Mouse (Mus musculus) urinary bladder, adult 2 months (tissue): ENCODE measurements at regions not wholly inside any gene's neighbourhood (a gene's known extent, or its start where the extent isn't known, plus 50 kb on each side); places are given as distances from the start of the nearest gene placed in this dataset.

Source experiments
- DNase-seq: peaks from one replicate; pipeline ENCODE4 v3.0.0; 2022; ENCODE audit warnings: low spot score

DNA sequence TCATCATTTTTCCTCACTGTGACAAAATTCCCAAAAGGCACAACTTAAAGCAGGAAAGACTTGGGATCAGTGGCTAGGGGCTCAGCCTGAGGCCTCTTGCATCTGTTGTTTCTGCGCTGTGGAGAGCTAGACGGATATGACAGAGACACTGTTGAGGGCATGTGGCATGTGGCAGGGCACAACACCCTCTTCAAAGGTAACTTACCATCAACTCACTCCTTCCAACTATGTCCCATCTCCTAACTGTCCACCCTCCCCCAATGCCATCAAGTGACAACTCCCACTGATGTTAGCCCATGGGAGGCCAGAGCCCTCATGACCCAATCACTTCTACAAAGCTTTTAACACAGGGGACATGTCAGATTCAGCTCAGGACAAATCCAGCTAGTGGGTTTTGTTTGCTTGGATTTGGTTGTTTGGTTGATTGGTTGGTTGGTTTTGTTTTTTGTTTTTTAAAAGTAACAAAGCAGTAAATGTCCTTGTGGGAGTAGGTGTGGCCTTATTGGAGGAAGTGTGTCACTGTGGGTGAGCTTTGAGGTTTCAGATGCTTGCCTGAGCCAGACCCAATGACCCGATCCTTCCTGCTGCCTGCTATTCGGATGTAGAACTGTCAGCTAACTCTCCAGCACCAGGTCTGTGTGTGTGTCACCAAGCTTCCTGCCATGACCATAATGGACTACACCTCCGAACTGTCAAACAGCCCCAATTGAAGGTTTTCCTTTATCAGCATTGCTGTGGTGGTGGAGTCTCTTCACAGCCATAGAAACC is 53.2 kb upstream of the Lef1 start:
- DNase-seq: no peak

DNA sequence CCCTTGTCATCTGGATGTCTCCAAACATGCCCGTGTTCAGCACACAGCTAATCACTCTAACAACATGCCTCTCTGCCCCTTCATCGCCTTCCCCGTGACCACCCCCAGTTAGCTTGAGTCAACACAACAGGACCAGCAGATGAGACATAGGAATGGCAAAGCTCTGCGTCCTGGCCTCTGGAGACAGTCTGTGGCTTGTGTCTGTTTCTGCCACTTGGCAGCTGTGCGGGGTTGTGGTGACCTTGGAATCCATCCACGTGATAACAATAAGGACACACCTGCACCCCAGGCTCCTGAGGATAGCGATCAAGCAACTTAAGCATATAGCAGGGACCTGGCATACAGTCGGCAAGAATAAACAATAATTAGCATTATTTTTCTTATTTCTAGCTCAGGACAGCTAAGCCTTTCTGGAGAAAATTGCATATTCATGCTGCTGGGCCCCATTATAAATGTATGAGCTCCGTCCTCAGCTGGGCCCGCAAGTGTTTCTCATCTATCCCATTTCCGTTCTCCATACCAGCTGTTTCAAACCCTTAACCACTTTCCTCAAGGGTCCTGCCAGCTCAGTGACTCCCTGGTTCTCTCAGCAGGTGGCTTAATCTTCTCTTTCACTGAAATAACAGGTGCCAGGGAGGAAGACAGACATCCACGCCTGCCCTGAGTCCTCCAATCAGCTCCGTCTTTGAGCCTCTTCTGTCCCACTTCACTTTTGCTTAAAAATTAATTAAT is 55.9 kb upstream of the Lef1 start:
- DNase-seq: no peak

DNA sequence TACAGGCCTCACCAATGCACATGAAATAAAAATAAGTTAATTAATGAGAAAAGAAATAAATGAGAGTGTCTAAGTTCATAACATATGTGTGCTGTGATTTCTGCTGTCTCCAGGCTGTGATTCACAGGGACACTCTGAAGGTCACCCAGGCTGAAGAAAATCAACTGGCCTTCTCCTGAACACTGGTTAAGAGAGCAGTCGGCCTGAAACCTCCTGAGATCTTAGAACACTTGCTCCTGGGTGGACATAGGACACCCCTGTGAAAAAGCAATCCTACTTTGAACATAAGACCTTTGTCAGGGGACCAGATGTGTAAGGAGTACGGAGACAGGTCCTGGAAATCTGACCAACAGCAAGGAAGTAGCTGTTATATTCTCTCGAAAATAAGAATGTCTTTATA is 62.6 kb upstream of the Lef1 start:
- no peak for DNase-seq

DNA sequence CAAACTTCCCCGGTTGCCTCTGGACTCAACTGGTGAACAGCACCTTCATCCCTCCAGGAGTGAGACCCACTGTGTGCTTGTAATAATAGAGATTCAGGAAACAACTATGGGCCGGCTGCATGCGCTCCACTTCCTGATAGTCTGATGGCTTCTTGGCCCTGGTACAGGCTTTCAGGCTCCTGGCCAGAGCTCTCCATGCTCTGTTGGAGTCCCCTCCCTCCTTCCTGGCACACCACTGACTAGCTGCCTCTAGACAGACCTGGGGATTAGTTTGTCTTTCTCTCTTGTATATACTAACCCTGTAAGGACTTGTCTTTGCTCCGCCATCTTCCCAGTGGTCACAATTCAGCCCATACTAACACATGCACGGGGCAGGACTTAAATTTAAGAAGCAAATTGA is 63.9 kb upstream of the Lef1 start:
- no peak for DNase-seq

DNA sequence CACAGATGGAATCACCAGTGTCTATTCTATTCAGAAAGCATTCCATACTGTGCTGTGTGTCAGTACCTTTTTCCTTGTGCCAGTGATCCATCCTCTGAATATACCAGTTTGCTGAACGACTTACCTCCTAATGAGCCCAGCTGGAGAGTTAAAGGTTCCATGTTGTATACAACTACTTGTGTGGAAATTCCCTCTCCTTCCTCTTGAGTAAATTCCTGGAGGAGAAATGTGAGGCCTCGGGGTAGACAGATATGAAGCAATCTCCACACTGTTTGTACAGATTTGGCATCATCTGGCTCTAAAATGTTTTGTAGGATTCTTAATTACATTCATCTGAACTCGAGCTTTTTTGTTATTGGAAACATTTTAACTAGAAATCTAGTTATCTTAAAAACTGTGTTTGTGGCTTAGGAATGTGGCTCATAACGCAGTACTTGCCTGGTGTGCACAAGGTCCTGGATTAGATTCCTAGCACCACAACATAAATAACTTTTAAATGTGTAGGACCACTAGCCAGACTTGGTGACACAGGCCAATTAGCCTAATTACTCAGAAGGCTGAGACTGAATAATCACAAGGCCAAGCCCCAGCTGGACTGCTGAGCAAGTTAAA is 70.0 kb upstream of the Lef1 start:
- DNase-seq: no peak

DNA sequence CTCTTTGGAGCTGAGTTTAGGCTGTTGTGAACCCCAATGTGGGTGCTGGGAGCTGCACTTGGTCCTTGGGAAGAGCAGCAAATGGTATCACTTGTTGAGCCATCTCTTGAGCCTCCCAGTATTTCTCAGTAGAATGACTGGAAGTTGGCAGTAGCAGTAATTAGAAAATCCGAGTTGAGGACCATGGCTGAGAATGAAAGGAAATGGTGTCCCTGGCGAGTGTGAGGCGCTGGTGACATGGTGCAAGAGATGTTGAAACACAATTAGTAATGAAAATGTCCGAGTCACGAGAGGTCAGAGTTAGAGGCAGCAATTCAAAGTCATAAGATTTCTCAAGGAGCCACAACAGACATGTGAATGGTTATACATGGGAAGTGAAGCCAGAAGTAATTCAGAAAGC is 73.2 kb upstream of the Lef1 start:
- DNase-seq: no peak

DNA sequence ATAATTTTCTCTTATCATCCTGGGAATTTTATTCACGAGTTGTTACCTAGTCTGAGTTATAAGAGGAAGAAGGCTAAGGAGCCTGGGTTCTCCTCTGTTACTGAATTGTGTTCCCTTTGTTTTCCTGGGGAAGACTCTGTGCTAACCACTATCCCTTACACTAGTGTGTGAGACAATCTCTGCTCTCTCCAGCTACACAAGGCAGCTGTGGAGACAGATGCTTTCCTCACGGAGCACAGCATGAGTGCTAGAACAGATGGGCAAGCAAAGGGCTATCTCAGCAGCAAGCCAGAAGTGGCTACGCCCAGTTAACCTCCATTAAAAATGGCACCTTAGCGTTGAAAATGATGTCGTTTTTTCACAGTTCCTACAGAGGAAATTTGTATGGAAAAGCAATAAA is 75.5 kb upstream of the Lef1 start:
- no peak for DNase-seq

DNA sequence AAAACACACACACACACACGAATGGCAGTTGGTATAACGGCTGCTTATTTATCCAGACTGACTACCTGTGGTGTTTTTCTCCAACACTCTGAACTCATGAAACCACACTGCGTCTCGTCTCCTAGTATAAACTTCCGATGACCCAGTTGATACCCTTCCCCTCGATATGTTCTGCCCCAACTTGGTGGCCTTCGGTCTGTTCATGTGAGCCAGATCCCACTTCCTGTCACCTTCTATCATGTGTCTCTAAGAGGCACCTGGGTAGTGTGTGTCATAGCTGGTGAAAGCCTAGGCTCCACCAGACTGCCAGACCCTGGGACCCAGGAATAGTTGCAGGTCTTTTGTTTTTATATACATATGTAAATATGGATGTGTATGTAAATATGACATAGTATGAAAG is 83.9 kb upstream of the Lef1 start:
- no peak for DNase-seq

DNA sequence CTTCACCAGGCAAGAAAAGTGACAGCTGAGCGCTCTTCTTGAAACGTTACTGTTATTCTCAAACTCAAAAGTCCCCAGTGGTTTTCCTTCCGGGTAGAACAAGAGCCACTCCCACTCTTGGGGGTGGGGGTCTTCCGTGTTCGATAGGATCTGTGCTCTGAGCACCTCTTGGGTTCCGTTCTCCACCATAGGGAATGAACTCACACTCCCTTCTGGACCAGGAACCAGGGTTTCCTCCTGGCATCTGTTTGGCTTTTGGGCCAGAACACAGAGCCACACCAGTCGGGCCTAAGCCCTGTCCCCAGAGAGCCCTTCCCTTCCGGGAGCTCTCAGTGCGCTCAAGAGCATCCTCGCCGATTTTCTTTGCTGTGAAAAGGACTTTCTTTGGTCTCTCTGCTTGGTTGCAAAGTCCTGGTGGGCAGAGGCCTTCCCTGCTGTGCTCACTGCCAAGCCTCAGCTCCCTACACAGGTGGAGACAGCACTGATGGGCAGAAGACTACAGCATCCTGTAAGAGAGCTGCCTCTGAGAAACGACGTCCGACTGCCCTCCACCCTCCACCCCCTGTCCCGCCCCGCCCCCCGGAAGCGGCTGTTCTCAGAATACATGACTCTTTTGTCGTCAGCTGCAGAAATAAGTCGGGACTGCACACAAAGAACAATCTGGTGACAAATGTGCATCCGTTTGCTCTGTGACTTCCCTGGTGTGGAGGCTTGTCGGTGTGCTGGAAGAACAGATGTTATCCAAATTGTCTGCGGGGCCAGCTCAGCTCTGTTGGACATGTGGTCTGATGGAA is 90.9 kb upstream of the Lef1 start:
- DNase-seq: no peak

DNA sequence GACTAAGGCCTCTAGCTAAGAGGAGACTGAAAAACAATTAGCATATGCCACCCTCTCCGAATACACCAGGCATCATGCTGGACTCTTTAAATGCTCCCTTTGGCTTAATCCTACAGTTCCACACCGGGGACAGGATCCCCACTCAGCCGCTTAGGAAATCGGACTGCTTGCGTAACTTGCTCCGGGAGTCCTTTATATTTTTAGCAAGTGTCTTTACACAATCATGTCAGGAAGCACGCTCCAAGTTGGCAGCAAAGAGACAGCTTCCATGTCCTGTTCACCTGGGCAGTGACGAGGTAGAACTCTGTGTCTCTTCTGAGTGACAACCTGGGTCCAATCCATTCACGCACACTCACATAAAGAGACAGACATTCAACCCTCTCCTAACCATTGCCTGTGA is 92.4 kb upstream of the Lef1 start:
- no peak for DNase-seq

DNA sequence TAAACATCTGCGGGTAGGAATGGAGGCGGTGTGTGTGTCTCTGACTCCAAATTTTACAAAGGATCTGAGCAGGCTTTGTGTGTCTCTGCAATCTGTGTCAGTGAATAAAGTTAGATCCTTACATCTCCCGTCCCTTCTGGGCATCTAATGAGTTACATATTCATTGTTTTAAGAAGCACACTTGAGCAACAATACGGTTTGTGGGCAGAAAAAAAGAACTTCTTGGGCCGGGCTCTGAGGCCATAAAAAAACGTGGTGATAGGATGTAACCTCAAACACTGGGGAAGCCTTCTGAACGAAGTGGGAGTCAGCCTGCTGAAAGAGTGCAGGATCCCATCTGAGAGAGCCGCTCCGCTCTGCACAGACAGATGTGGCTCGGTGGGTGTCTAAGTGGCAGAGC is 94.2 kb upstream of the Lef1 start:
- no peak for DNase-seq

DNA sequence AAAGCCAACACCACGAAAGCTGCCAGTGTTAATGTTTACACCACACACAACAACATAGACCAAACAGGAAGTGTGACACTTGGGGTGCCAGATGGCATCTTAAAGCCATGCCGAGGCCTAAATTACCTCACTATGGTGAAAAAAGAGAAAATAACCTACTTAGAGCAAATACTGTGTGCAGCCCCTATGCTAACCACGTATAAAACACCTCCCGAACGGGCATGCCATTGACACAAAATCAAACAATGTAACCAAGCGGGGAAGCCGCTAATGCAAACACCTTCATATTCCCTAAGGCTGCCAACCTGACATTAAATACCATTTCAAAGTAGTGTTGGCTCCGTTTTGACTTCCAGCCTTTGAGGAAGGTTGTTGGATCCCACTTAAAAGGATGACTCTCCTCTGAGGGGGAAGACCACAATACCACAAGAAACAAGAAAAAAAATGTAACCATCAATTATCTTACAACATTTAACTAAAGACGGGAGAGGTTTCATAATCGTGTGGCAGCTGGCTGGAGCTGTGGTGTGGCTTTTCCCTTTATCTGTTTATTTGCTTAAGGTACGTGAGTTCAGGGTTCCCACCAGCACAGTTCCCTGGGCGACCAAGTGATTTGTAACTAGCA is 96.1 kb upstream of the Lef1 start:
- DNase-seq: no peak

DNA sequence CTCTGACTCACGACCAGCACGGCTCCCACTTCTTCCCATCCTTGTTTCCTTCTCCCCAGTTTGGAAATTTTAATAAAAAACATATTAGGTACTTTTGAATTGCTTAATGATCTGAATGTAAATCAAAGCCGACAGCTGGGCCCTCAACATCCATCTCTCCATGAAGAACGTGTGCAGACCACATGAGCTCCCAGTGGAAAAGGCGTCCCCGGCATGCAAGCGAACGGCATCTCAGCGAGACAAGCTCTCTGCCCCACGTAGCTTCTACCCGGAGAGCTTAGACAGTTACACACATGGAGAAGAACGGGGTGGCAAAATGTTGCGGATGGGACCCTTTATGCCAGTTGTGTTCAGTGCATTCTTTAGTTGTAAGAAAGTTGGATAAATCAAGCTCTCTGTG is 109.6 kb upstream of the Lef1 start:
- DNase-seq: no peak

DNA sequence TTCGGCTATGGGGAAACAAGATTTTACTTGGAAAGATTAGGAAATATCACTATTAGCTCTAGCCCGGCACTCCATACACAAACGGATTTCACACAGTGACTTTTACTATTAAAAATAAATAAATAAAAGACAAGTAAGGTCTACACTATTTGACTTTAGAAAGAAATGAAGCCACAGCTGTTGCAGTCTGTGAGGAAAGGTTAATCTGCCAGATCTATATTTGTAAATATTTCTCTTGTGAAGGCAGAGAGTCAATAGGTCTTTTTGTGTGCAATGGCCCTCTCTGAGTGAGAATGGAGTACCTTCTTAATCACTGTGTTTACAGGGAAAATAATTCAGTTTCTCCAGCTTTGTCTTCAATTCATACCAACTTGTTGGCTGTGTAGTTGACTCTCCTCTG is 110.0 kb upstream of the Lef1 start:
- no peak for DNase-seq

DNA sequence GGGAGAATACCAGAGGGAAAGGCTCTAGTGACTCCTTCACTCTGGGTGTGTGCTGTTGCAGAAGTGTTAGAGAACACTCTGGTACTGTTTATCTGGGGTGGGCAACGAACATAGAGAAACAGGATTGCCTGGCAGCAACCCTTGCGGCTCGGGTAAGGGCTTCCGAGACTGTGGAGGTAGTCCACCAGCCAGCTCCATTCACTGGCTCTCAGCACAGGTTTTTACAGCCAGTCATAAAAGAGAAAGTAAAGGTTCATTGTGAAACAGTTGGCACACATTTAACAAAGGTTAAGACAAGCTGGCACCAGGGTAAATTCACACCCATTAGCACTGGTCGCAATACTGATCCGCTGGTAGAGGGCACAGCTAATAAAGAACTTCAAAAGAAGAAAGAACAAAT is 110.5 kb upstream of the Lef1 start:
- no peak for DNase-seq

DNA sequence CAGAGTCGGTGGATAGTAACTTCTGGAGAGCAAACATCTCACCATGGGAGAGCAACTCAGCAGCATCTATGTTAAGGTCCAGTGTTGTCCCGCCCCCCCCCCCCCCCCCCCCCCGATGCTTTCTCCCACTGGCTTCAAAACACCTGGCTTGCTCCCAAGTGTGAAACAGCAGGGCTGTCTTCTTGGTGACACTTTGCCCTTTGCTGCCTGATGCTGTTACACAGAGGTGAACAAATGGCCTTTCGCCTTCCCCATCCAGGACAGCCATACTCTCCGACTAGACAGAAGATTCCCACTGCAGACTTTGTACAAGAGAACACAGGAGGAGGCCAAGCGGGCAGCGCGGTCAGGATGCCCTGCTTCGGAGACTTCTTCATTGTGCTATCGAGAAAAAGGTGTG is 111.8 kb upstream of the Lef1 start:
- DNase-seq: no peak

DNA sequence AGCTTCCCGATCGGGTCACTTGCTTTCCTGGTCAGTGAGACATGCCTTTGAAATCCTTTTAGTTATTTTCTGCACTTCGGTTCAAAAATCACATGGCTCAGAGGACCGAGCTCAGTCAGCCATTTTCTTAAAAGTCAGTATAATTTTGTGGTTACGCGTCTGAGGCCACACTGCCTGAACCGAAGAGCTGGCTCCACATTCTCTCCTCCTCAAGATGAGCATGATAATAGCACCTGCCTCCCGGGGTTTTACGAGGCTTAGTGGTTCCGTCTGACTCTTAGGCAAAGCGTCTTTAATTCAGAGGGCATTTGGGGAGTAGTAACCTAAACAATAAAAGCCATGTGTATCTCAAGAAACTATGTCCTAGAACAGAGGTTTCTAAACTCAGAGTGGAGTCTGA is 113.5 kb upstream of the Lef1 start:
- DNase-seq: no peak

DNA sequence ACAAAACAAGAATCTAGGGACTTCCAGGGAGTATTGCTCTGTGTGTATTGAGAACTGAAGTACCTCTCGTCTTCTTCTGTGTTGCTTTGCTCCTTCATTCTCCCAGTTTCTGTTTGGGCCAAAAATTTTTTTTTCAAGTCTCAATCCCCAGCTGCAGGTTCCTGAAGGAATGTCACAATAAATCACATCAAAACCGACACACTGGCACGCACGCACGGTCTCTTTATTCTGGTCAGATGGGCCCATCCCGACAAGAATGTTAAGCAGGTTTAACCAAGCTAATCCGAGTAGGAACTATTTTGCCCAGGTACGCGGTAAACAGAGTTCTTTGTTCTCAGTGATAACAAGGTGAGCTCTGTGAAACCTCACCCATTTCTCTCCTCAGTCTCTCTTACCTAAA is 118.3 kb upstream of the Lef1 start:
- DNase-seq: no peak

DNA sequence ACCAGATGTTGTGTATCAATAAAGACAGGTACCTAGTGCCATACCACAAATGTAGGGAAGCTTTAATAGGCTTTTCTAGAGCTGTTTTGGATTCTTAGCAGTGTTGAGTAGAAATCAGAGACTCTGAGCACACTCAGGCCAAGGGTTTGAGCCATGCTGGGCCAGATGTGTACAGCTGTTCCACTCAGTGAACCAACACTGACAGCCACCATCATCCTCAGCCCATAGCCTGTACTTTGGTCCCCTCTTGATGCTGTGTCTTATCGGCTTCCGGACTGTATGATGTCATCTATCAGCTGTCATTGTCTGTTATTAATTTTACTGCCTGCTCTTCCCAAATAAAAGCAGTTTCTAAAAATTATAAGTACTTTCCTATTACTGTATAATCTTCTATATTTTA is 123.6 kb upstream of the Lef1 start:
- no peak for DNase-seq

DNA sequence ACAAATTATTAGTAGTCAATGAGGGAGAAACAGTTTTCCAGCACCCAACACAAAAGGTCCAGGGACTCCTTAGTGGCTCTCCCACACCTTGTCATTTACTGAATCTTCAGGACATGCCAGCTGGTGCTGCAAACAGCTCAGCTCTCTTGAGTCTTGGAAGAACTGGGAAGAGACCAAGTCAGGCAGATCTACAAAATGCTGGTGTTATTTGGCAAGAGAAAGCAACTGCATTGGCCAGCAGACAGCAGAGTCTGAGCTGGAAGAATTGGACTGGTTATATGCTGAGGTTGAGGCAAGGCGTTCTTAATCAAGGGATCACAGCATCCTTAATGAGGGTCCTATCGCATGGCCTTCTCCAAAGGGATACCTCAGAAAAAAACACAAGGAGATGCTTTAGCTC is 124.2 kb upstream of the Lef1 start:
- DNase-seq: no peak

DNA sequence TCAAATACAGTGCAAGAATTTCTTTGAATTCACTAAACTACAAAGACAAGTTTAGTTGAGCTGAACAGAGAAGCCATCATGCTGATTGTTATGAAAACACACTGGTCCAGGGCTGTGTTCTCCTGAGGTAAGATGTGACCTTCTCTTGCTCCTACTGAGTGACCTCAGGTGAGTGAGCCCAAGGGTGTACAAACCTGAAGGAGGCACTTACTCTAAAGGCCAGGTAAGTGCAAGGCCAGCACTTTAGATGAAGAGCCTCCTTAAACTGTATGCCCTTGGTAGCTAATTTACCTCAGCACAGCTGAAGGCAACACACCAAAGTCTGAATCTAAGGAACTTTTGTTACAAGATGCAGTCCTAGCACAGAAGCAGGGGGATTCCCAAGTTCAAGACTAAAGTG is 128.7 kb upstream of the Lef1 start:
- no peak for DNase-seq

DNA sequence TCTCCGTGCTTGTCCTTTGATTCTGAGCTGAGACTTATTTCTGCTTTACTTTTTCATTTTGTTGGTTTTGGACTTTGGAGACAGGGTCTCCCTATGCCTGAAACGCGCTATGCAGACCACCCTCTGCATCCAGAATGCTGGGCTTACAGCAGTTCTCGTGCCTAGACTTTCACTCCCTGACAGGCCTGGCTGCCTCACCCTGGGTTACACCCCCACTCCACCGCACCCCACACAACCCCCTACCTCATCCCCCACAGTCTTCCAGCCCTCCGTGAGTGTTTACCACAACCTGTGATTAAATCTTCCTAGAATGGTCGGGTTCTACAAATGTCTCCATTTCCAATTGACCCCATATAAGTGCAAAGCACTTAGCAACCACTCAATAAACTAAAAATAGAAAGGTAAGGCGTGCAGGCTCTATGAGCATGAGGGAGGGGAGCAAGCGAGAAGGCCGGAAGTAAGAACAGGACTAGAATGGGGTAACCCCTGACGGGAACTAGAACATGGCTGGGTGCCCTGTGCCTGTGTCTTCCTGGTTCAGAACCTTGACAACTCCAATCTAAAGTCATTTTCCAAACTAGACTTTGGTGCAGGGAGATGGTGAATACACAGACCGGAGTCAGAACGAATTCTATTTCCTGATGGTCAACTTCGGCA is 131.2 kb upstream of the Lef1 start:
- DNase-seq: no peak
